Mouse (Mus musculus) G1E (cell line): ENCODE measurements around the gene Apol6. TPM values are rescaled to one million over a fixed set of nuclear protein-coding genes. Genes with fewer than 3 reads are reported as not detected.

Experiments
- ATAC-seq: 2 replicates; pipeline ENCODE4 v1.8.0; 2016; ENCODE audit warnings: mild to moderate bottlenecking; ENCODE audit not compliant: insufficient number of reproducible peaks, poor library complexity, low FRiP score, severe bottlenecking; ENCODE audit errors: extremely low read depth
- DNase-seq: peaks from one replicate; pipeline ENCODE4 v3.0.0; 2012; ENCODE audit warnings: low spot score
- H3K27me3 ChIP-seq: 2 replicates; pipeline ENCODE4 v1.6.1; 2012; ENCODE audit warnings: mild to moderate bottlenecking, low read length, inconsistent platforms; ENCODE audit not compliant: insufficient read depth
- H3K36me3 ChIP-seq: replicated peaks from 2 replicates; pipeline ENCODE3; 2012; ENCODE audit warnings: mild to moderate bottlenecking, inconsistent platforms
- H3K4me1 ChIP-seq: 2 replicates; pipeline ENCODE4 v1.6.1; 2012; ENCODE audit warnings: low read depth, low read length, inconsistent platforms, mixed read lengths; ENCODE audit not compliant: insufficient read depth
- H3K4me3 ChIP-seq: 2 replicates; pipeline ENCODE4 v1.5.1; 2012; ENCODE audit warnings: low read depth, mild to moderate bottlenecking, inconsistent platforms, low read length, moderate library complexity, mixed read lengths
- H3K9me3 ChIP-seq: replicated peaks from 2 replicates; pipeline ENCODE4 v1.6.1; 2012; ENCODE audit warnings: inconsistent platforms
- CTCF ChIP-seq: IDR thresholded peaks from 2 replicates; pipeline ENCODE4 v1.5.1; 2012; ENCODE audit warnings: low read depth, low read length, inconsistent platforms, mixed read lengths
- GATA1 ChIP-seq: IDR thresholded peaks from 2 replicates; pipeline ENCODE4 v1.6.1; 2012; ENCODE audit warnings: borderline replicate concordance, low read length, inconsistent platforms, mixed read lengths
- GATA2 ChIP-seq: IDR thresholded peaks from 2 replicates; pipeline ENCODE4 v1.6.1; 2012; ENCODE audit warnings: low read depth, low read length, inconsistent platforms, borderline replicate concordance
- POLR2AphosphoS5 ChIP-seq: IDR thresholded peaks from 2 replicates; pipeline ENCODE4 v1.6.1; 2012; ENCODE audit warnings: low read depth, low read length, inconsistent platforms; ENCODE audit not compliant: insufficient replicate concordance
- TAL1 ChIP-seq: conservative IDR thresholded peaks from 2 replicates; pipeline ENCODE4 v1.6.1; 2012; ENCODE audit warnings: low read depth, low read length, inconsistent platforms, mixed read lengths
- polyA plus RNA-seq: library from polyadenylated mRNA; stranded (reverse); fragments of >175 nt; gene quantifications from 2 replicates; pipeline ENCODE4 v1.2.3, GENCODE M21; 2012
- total RNA-seq, 2 experiments: library from RNA; stranded (forward) in 1 of 2; stranded (reverse) in 1 of 2; fragments of 200-1000 nt in 1 of 2; fragments of >200 nt in 1 of 2; fragmentation: Nextera tagmentation in 1 of 2; gene quantifications; 2 replicates each; pipeline ENCODE4 v1.2.3; 2014 to 2017

Gene Apol6
- total and polyA plus RNA-seq, 3 experiments = 0.22 TPM; not detected in 2

DNA sequence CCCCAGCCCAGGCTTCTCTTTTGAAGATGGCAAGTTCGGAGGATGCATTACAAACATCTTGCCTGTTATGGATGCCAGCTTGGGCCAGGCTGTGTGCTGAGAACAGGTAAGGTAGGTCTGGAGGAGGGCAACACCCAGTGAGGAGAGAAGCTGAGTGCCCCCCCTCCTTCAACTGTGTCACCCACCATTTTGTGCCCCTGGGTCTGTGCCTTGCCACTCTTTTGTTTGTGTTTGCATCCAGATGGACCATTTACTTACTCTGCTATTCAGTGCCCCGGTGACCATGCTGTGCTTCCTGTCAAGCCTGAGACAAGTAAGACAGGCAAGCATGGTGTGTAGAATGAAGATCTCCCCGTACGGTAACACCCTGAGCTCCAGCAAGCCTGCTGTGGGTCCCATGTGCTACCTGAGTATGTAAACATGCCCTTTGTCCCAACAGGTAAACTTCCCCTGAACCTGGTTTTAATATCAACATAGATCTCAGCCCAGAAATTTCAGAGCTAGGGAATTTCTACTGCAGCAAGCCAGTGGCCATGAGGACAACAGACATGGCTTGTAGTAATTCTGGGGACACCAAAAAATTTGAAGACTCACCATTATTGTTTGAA lies 28.1 kb downstream of the Apol6 start:
- H3K27me3 ChIP-seq = peaks cover 19% of the 10 kb centered on the region
- H3K9me3 ChIP-seq = no peaks in the 10 kb centered on the region
- no peaks in the 10 kb centered on the region for H3K4me1 ChIP-seq
- no peak overlapping the region for H3K4me3 ChIP-seq
- no peaks in the 10 kb centered on the region for H3K36me3 ChIP-seq
- ATAC-seq = no peak
- TF ChIP-seq GATA2 = no peak
- no peak for TF ChIP-seq POLR2AphosphoS5
- TF ChIP-seq CTCF = no peak
- no peak for TF ChIP-seq TAL1
- no peak for TF ChIP-seq GATA1
- DNase-seq = no peak

DNA sequence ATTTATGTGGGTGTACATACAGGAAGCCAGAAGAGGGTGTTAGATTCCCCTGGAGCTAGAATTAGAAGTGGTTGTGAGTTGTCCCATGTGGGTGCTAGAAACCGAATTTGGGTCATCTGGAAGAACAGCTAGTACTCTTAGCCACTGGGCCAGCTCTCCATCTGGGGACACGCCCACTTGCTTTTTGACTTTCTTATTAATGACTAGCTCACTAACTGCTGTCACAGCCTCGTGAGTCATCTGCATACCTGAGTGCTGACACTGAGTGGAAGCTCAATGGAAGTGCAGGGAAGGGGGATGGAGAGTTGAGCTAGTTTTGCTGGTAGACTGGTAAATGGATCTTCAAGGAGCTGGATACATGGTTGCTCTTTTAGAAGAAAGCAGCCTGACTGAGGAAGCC lies 32.0 kb downstream of the Apol6 start:
- no peak overlapping the region for H3K4me3 ChIP-seq
- DNase-seq = no peak
- H3K27me3 ChIP-seq = peaks cover 3% of the 10 kb centered on the region
- TF ChIP-seq CTCF = no peak
- TF ChIP-seq POLR2AphosphoS5 = no peak
- no peak for TF ChIP-seq GATA1
- no peak for TF ChIP-seq GATA2
- no peak for TF ChIP-seq TAL1
- no peaks in the 10 kb centered on the region for H3K4me1 ChIP-seq
- ATAC-seq = no peak
- no peaks in the 10 kb centered on the region for H3K36me3 ChIP-seq
- no peaks in the 10 kb centered on the region for H3K9me3 ChIP-seq

DNA sequence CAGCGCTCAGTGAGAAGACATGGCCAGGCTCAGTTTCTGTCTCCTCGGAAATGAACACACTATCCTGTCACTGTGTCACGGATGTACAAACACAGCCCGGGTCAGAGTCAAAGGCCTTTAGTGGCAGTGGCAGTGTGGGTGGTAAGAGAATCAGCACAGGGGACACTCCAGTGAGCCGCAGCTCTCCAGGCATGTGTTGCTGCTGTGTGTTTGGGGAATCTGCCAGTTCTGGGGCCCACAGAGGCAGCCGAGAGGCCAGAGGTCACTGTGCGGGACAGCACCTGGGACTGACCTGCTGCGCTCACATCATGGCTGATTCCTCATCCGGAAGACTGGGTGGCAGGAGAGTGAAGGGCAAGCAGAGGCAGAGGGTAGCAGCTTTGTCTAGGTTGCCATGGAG lies 33.4 kb downstream of the Apol6 start:
- Histone ChIP-seq H3K9me3 (no peaks in the 10 kb centered on the region), H3K36me3 (no peaks in the 10 kb centered on the region), H3K4me3 (no peak overlapping the region), H3K27me3 (no peaks in the 10 kb centered on the region; the same call in 1 of the 2 replicates), H3K4me1 (no peaks in the 10 kb centered on the region)
- no peak for DNase-seq
- TF ChIP-seq GATA2 = no peak
- TF ChIP-seq CTCF = no peak
- TF ChIP-seq TAL1 = no peak
- ATAC-seq = no peak

DNA sequence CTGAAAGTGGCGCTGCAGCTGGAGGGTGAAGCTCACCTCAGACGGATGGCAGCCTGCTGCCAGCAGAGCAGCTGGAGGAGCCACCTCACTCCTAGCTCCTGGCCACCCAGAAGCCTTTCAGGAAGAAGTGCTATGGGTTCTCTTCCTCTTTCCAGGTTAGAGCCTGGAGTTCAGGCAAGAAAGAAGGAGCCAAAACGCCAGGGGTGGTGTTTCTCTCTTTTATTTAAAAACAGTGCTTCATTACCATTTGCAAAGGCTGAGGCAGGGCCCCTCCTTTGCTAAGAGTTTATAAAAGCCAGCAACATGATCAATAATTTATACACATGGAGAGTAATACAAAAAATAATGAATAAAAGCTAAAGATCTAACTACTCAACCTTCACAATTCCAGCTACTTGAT lies 34.3 kb downstream of the Apol6 start:
- no peak overlapping the region for H3K4me3 ChIP-seq

DNA sequence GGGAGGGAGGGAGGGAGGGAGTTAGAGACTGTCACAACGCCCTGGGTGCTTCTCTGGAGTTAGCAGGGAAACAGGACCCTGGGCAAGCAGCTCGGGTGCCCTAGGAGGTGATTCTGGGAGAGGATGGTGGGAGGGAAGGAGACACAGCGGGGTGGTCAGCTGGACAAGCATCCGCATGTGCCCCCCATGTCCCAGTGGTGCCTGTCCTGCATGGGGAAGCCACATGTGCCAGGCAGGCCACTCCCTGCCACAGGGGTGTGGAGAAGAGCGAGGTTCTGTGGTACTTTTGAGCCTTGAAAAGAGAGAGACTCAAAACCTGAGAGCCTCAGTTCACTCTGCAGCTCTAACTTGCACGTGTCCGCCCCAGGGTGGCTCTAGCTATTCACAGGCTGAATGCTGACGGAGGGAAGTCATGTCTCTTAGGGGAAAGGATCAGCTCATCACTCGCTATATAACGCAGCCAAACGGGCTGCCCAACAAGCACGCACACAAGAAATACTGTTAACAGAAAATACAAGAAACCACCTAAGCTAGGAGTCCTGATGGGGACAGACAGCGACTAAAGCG lies 34.8 kb downstream of the Apol6 start:
- Histone ChIP-seq H3K4me3 (no peak overlapping the region), H3K4me1 (no peaks in the 10 kb centered on the region), H3K9me3 (no peaks in the 10 kb centered on the region), H3K27me3 (no peaks in the 10 kb centered on the region), H3K36me3 (no peaks in the 10 kb centered on the region)
- TF ChIP-seq CTCF (no peak), GATA1 (no peak), POLR2AphosphoS5 (no peak), GATA2 (no peak), TAL1 (no peak)
- DNase-seq = no peak
- ATAC-seq = no peak

More for the DNA sequence above, 34.3 kb downstream of the Apol6 start:
- no peak for ATAC-seq
- DNase-seq = no peak
- Histone ChIP-seq H3K4me1 (no peaks in the 10 kb centered on the region), H3K9me3 (no peaks in the 10 kb centered on the region), H3K36me3 (no peaks in the 10 kb centered on the region), H3K27me3 (no peaks in the 10 kb centered on the region)
- no peak for TF ChIP-seq GATA2
- no peak for TF ChIP-seq CTCF
- TF ChIP-seq GATA1 = no peak
- TF ChIP-seq TAL1 = no peak
- TF ChIP-seq POLR2AphosphoS5 = no peak

DNA sequence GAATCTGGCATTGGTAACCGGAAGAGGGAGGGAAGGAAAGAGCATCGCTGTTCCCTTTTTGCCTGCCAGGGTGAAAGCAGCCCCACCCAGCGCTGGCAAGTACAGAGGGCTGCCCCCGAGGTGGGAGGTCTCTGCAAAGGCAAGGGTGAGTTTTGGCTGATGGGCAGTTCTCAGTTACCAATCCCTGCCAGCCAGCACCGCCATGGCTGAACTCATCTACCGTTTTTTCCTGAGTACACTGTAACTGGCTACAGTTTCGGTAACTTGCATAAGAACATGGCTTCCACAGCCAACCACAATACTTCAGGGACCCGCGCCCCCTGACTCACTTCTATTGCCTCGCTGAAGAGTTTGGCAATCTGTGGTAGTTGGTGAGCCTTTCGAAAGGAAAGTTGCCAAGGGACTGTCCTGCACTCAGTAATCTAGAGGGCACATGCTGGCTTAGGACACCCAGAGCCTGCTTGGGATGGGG lies 35.4 kb downstream of the Apol6 start:
- DNase-seq (no peak), ATAC-seq (no peak)
- no peaks in the 10 kb centered on the region for H3K36me3 ChIP-seq
- TF ChIP-seq GATA2 = no peak
- no peak for TF ChIP-seq GATA1
- TF ChIP-seq POLR2AphosphoS5 = no peak
- no peak for TF ChIP-seq CTCF
- no peak for TF ChIP-seq TAL1
- H3K9me3 ChIP-seq = no peaks in the 10 kb centered on the region
- H3K4me1 ChIP-seq = no peaks in the 10 kb centered on the region
- no peaks in the 10 kb centered on the region for H3K27me3 ChIP-seq
- no peak overlapping the region for H3K4me3 ChIP-seq
